Mouse (Mus musculus): ENCODE results near the gene Zbtb7a. TPM values are rescaled to one million over a fixed set of nuclear protein-coding genes. Genes with fewer than 3 reads are reported as not detected.
A peak's percentile ranks its signal among the peaks of the same experiment; 100 is the strongest.

Gene Zbtb7a
- polyA plus RNA-seq, 1 experiment from 2014 or later, result 4.9 TPM

- Histone ChIP-seq H3K27ac (replicated peaks; ENCODE audit: low read depth, low read length) (peak overlapping the region; percentile 99), H3K4me1 (ENCODE audit: control insufficient read depth, insufficient read depth, low read length) (peaks cover 5% of the 10 kb centered on the region), H3K36me3 (replicated peaks; ENCODE audit: control insufficient read depth, insufficient read depth, low read depth, low read length) (peaks cover 22% of the 10 kb centered on the region), H3K9ac (replicated peaks; ENCODE audit: low read length) (peak overlapping the region; percentile 96), H3K4me3 (ENCODE audit: low read depth, low read length) (peak overlapping the region; percentile 97), H3K9me3 (replicated peaks; ENCODE audit: control insufficient read depth, low read length) (no peaks in the 10 kb centered on the region), H3K4me2 (ENCODE audit: low read depth, low read length) (peak overlapping the region; percentile 76), H3K27me3 (ENCODE audit: control insufficient read depth, insufficient read depth, low read length) (no peaks in the 10 kb centered on the region)
- under 1% methylated on average over 35 of the region's 35 CpGs for WGBS
- ATAC-seq (replicated peaks; ENCODE audit: insufficient number of reproducible peaks, low FRiP score, low TSS enrichment, low read depth), result peak; percentile 81
- peak; percentile 87 for DNase-seq (ENCODE audit: low spot score)
These were observed 28.8 kb upstream of the Zbtb7a start for GRCm38 (mm10) chr10:81106113-81106721.

- DNase-seq (ENCODE audit: low spot score), result no peak
- no peak for ATAC-seq (replicated peaks; ENCODE audit: insufficient number of reproducible peaks, low FRiP score, low TSS enrichment, low read depth)
- WGBS, result 96% methylated on average over 6 of the region's 6 CpGs
- H3K4me1 ChIP-seq (ENCODE audit: control insufficient read depth, insufficient read depth, low read length), result no peaks in the 10 kb centered on the region
- H3K4me2 ChIP-seq (ENCODE audit: low read depth, low read length), result no peak overlapping the region
- H3K36me3 ChIP-seq (replicated peaks; ENCODE audit: control insufficient read depth, insufficient read depth, low read depth, low read length), result peaks cover 44% of the 10 kb centered on the region
- H3K9me3 ChIP-seq (replicated peaks; ENCODE audit: control insufficient read depth, low read length), result no peaks in the 10 kb centered on the region
- no peaks in the 10 kb centered on the region for H3K27me3 ChIP-seq (ENCODE audit: control insufficient read depth, insufficient read depth, low read length)
- H3K9ac ChIP-seq (replicated peaks; ENCODE audit: low read length), result no peak overlapping the region
- no peak overlapping the region for H3K27ac ChIP-seq (replicated peaks; ENCODE audit: low read depth, low read length)
- no peak overlapping the region for H3K4me3 ChIP-seq (ENCODE audit: low read depth, low read length)
These were observed 22.1 kb upstream of the Zbtb7a start for GRCm38 (mm10) chr10:81112946-81113345.

GRCm38 (mm10) chr10:81119625-81120024, 15.4 kb upstream of the Zbtb7a start:
- ATAC-seq (replicated peaks; ENCODE audit: insufficient number of reproducible peaks, low FRiP score, low TSS enrichment, low read depth) (no peak), DNase-seq (ENCODE audit: low spot score) (no peak)
- H3K36me3 ChIP-seq (replicated peaks; ENCODE audit: control insufficient read depth, insufficient read depth, low read depth, low read length), result peaks cover 40% of the 10 kb centered on the region
- H3K4me2 ChIP-seq (ENCODE audit: low read depth, low read length), result no peak overlapping the region
- no peaks in the 10 kb centered on the region for H3K9me3 ChIP-seq (replicated peaks; ENCODE audit: control insufficient read depth, low read length)
- H3K27me3 ChIP-seq (ENCODE audit: control insufficient read depth, insufficient read depth, low read length), result no peaks in the 10 kb centered on the region
- 92% methylated on average over 10 of the region's 10 CpGs for WGBS
- no peak overlapping the region for H3K27ac ChIP-seq (replicated peaks; ENCODE audit: low read depth, low read length)
- no peaks in the 10 kb centered on the region for H3K4me1 ChIP-seq (ENCODE audit: control insufficient read depth, insufficient read depth, low read length)
- no peak overlapping the region for H3K4me3 ChIP-seq (ENCODE audit: low read depth, low read length)
- H3K9ac ChIP-seq (replicated peaks; ENCODE audit: low read length), result no peak overlapping the region

- 86% methylated on average over 7 of the region's 7 CpGs for WGBS
- no peaks in the 10 kb centered on the region for H3K4me1 ChIP-seq (ENCODE audit: control insufficient read depth, insufficient read depth, low read length)
- H3K4me2 ChIP-seq (ENCODE audit: low read depth, low read length), result no peak overlapping the region
- ATAC-seq (replicated peaks; ENCODE audit: insufficient number of reproducible peaks, low FRiP score, low TSS enrichment, low read depth), result no peak
- H3K9ac ChIP-seq (replicated peaks; ENCODE audit: low read length), result no peak overlapping the region
- H3K4me3 ChIP-seq (ENCODE audit: low read depth, low read length), result no peak overlapping the region
- H3K27ac ChIP-seq (replicated peaks; ENCODE audit: low read depth, low read length), result no peak overlapping the region
- H3K36me3 ChIP-seq (replicated peaks; ENCODE audit: control insufficient read depth, insufficient read depth, low read depth, low read length), result peaks cover 31% of the 10 kb centered on the region
- no peak for DNase-seq (ENCODE audit: low spot score)
- no peaks in the 10 kb centered on the region for H3K9me3 ChIP-seq (replicated peaks; ENCODE audit: control insufficient read depth, low read length)
- no peaks in the 10 kb centered on the region for H3K27me3 ChIP-seq (ENCODE audit: control insufficient read depth, insufficient read depth, low read length)
These were observed 14.4 kb upstream of the Zbtb7a start for GRCm38 (mm10) chr10:81120650-81121049.

GRCm38 (mm10) chr10:81122889-81123288, 12.1 kb upstream of the Zbtb7a start:
- no peaks in the 10 kb centered on the region for H3K9me3 ChIP-seq (replicated peaks; ENCODE audit: control insufficient read depth, low read length)
- no peak for DNase-seq (ENCODE audit: low spot score)
- H3K4me2 ChIP-seq (ENCODE audit: low read depth, low read length), result no peak overlapping the region
- H3K9ac ChIP-seq (replicated peaks; ENCODE audit: low read length), result no peak overlapping the region
- no peak overlapping the region for H3K4me3 ChIP-seq (ENCODE audit: low read depth, low read length)
- WGBS, result 88% methylated on average over 2 of the region's 2 CpGs
- no peaks in the 10 kb centered on the region for H3K27me3 ChIP-seq (ENCODE audit: control insufficient read depth, insufficient read depth, low read length)
- no peak for ATAC-seq (replicated peaks; ENCODE audit: insufficient number of reproducible peaks, low FRiP score, low TSS enrichment, low read depth)
- no peaks in the 10 kb centered on the region for H3K4me1 ChIP-seq (ENCODE audit: control insufficient read depth, insufficient read depth, low read length)
- peaks cover 24% of the 10 kb centered on the region for H3K36me3 ChIP-seq (replicated peaks; ENCODE audit: control insufficient read depth, insufficient read depth, low read depth, low read length)
- no peak overlapping the region for H3K27ac ChIP-seq (replicated peaks; ENCODE audit: low read depth, low read length)

GRCm38 (mm10) chr10:81123500-81123899, 11.5 kb upstream of the Zbtb7a start:
- no peak overlapping the region for H3K9ac ChIP-seq (replicated peaks; ENCODE audit: low read length)
- H3K27me3 ChIP-seq (ENCODE audit: control insufficient read depth, insufficient read depth, low read length), result no peaks in the 10 kb centered on the region
- peaks cover 24% of the 10 kb centered on the region for H3K36me3 ChIP-seq (replicated peaks; ENCODE audit: control insufficient read depth, insufficient read depth, low read depth, low read length)
- no peak overlapping the region for H3K27ac ChIP-seq (replicated peaks; ENCODE audit: low read depth, low read length)
- no peaks in the 10 kb centered on the region for H3K4me1 ChIP-seq (ENCODE audit: control insufficient read depth, insufficient read depth, low read length)
- no peaks in the 10 kb centered on the region for H3K9me3 ChIP-seq (replicated peaks; ENCODE audit: control insufficient read depth, low read length)
- DNase-seq (ENCODE audit: low spot score), result no peak
- no peak overlapping the region for H3K4me3 ChIP-seq (ENCODE audit: low read depth, low read length)
- ATAC-seq (replicated peaks; ENCODE audit: insufficient number of reproducible peaks, low FRiP score, low TSS enrichment, low read depth), result no peak
- WGBS, result 89% methylated on average over 11 of the region's 11 CpGs
- H3K4me2 ChIP-seq (ENCODE audit: low read depth, low read length), result no peak overlapping the region

- Histone ChIP-seq H3K4me2 (ENCODE audit: low read depth, low read length) (no peak overlapping the region), H3K9ac (replicated peaks; ENCODE audit: low read length) (no peak overlapping the region), H3K27me3 (ENCODE audit: control insufficient read depth, insufficient read depth, low read length) (peaks cover 13% of the 10 kb centered on the region), H3K4me1 (ENCODE audit: control insufficient read depth, insufficient read depth, low read length) (peaks cover 4% of the 10 kb centered on the region), H3K4me3 (ENCODE audit: low read depth, low read length) (no peak overlapping the region), H3K9me3 (replicated peaks; ENCODE audit: control insufficient read depth, low read length) (no peaks in the 10 kb centered on the region), H3K36me3 (replicated peaks; ENCODE audit: control insufficient read depth, insufficient read depth, low read depth, low read length) (no peaks in the 10 kb centered on the region), H3K27ac (replicated peaks; ENCODE audit: low read depth, low read length) (no peak overlapping the region)
- WGBS, result under 1% methylated on average over 16 of the region's 16 CpGs
- DNase-seq (ENCODE audit: low spot score), result no peak
- ATAC-seq (replicated peaks; ENCODE audit: insufficient number of reproducible peaks, low FRiP score, low TSS enrichment, low read depth), result no peak
These were observed 836 bp upstream of the Zbtb7a start for GRCm38 (mm10) chr10:81134181-81134587.

GRCm38 (mm10) chr10:81135831-81136705, 1.0 kb downstream of the Zbtb7a start:
- Histone ChIP-seq H3K27ac (replicated peaks; ENCODE audit: low read depth, low read length) (peak overlapping the region; percentile 91), H3K4me3 (ENCODE audit: low read depth, low read length) (peak overlapping the region; percentile 76), H3K27me3 (ENCODE audit: control insufficient read depth, insufficient read depth, low read length) (peaks cover 13% of the 10 kb centered on the region), H3K4me1 (ENCODE audit: control insufficient read depth, insufficient read depth, low read length) (peaks cover 17% of the 10 kb centered on the region), H3K36me3 (replicated peaks; ENCODE audit: control insufficient read depth, insufficient read depth, low read depth, low read length) (no peaks in the 10 kb centered on the region), H3K9ac (replicated peaks; ENCODE audit: low read length) (peak overlapping the region; percentile 91), H3K9me3 (replicated peaks; ENCODE audit: control insufficient read depth, low read length) (no peaks in the 10 kb centered on the region), H3K4me2 (ENCODE audit: low read depth, low read length) (peak overlapping the region; percentile 98)
- ATAC-seq (replicated peaks; ENCODE audit: insufficient number of reproducible peaks, low FRiP score, low TSS enrichment, low read depth) (peak; percentile 8; the same call in 1 of the 2 replicates), DNase-seq (ENCODE audit: low spot score) (peak; percentile 77)
- WGBS, result under 1% methylated on average over 55 of the region's 86 CpGs
